Mouse (Mus musculus): ENCODE data around the gene Fam131c.

DNA sequence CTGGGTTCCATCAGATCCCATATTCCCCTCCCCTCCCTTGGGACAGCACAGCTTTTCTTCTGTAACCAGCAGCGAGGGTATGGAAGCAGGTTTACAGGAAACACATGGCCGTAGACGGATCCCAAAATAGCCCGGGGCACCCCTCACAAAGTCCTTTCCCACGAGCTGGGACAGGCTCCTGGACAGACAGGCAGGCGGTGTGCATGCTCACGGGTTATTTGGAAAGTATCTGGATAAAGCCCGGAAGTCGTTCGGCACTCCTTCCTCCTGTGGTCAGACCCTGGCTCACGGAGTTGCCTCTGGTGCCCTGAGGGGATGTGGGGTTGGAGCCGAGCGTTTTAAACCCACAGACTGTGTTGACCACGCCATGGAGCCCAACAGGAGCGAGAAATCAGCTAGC is 42.4 kb upstream of the Fam131c start:
- no peak for TF ChIP-seq CTCF (IDR thresholded peaks at IDR 0.05; ENCODE audit: control insufficient read depth, insufficient read depth, low read length)
- TF ChIP-seq POLR2A (IDR thresholded peaks at IDR 0.05; ENCODE audit: borderline replicate concordance, control insufficient read depth, low read depth, low read length): no peak
